In genomic region chr15:10621194-10621593, GRCm38 (mm10) we compare ENCODE assay signal across 16 mouse cellular contexts.
DNase-seq lines count a peak whose midpoint lies in the region; ATAC-seq and TF ChIP-seq lines count a peak whose summit lies in the region.
"Had no signal": no experiment of that assay in that cellular context is flagged by ENCODE, and none has a peak within 500 bp of the region (broad histone marks: within the 10 kb centered on the region; RNA-seq: fewer than 3 reads in every experiment).

No protein-coding gene starts in this region.

- no peaks in the 10 kb centered on the region for H3K27me3 ChIP-seq in liver, postnatal 0 days (ENCODE audit: insufficient read depth, low read length)
- H3K27me3 ChIP-seq: CH12.LX; heart, embryonic 13.5 days; hindbrain, embryonic 12.5 days; lung, embryonic 15.5 days had no signal

- no peak overlapping the region for H3K4me3 ChIP-seq in liver, postnatal 0 days (ENCODE audit: low read depth, low read length)
- H3K4me3 ChIP-seq: erythroblast, embryonic 14.5 days; heart, embryonic 13.5 days; hindbrain, embryonic 12.5 days; lung, embryonic 15.5 days; myocyte had no signal

- ATAC-seq in liver, postnatal 0 days: no peak
- ATAC-seq: intestine, postnatal 0 days had no signal

- 83% methylated on average over 8 of the region's 8 CpGs for WGBS in liver, postnatal 0 days (ENCODE audit: insufficient replicate concordance)

- TF ChIP-seq EP300 in liver, postnatal 0 days (IDR thresholded peaks at IDR 0.05; ENCODE audit: low read depth): no peak

- no peak overlapping the region for H3K9ac ChIP-seq in liver, postnatal 0 days (replicated peaks)
- H3K9ac ChIP-seq: heart, embryonic 13.5 days; hindbrain, embryonic 12.5 days; lung, embryonic 15.5 days had no signal

- intact Hi-C loops in left cerebral cortex, postnatal 4 days (cut with DNase I): no loop called here

- H3K9me3 ChIP-seq in liver, postnatal 0 days (ENCODE audit: low read length): peaks cover 5% of the 10 kb centered on the region
- H3K9me3 ChIP-seq: lung, embryonic 15.5 days had no signal

- H3K4me1 ChIP-seq in liver, postnatal 0 days (ENCODE audit: insufficient read depth): peaks cover 11% of the 10 kb centered on the region; the same call in 1 of the 2 replicates

- no peak overlapping the region for H3K4me2 ChIP-seq in liver, postnatal 0 days (ENCODE audit: low read depth, low read length)
- H3K4me2 ChIP-seq: heart, embryonic 13.5 days; hindbrain, embryonic 12.5 days; lung, embryonic 15.5 days had no signal

- TF ChIP-seq CTCF in liver, postnatal 0 days (IDR thresholded peaks at IDR 0.05; ENCODE audit: low read depth): no peak

- no peaks in the 10 kb centered on the region for H3K36me3 ChIP-seq in liver, postnatal 0 days (replicated peaks; ENCODE audit: insufficient read depth, low read length)

- H3K27ac ChIP-seq in liver, postnatal 0 days (ENCODE audit: low read depth): no peak overlapping the region
- H3K27ac ChIP-seq: heart, embryonic 13.5 days; hindbrain, embryonic 12.5 days; lung, embryonic 15.5 days had no signal

- DNase-seq in left cerebral cortex, adult 11 months (ENCODE audit: low spot score): peak; percentile 30
- DNase-seq in left cerebral cortex, postnatal 4 days: no peak
- peak; percentile 44 to 53 for DNase-seq in frontal cortex, postnatal 36 days (ENCODE audit: low spot score in 2 of 2)
- peak; percentile 5 to 77 for DNase-seq in left cerebral cortex, adult 8-10 months (ENCODE audit: low spot score in 2 of 2)
- peak; percentile 8 for DNase-seq in right cerebral cortex, postnatal 14 days
- no peak for DNase-seq in spleen, postnatal 14 days (ENCODE audit: low spot score in 2 of 2)
- no peak for DNase-seq in testis, postnatal 10 days (ENCODE audit: low spot score)
- no peak for DNase-seq in liver, postnatal 0 days
- DNase-seq: thymus, adult 2 months had no signal

Comparison
In these comparisons a context has a peak if more than half of its experiments do, and no peak if none do; other contexts are left out.
1. DNase-seq: peak in left cerebral cortex, adult 11 months (single experiment), frontal cortex, postnatal 36 days (2 of 2), left cerebral cortex, adult 8-10 months (2 of 2) and right cerebral cortex, postnatal 14 days (single experiment); none in left cerebral cortex, postnatal 4 days (single experiment), spleen, postnatal 14 days (0 of 2), testis, postnatal 10 days (single experiment) and liver, postnatal 0 days (single experiment).